Mouse (Mus musculus): Measurements from ENCODE around the gene Zkscan5. TPM values are rescaled to one million over a fixed set of nuclear protein-coding genes. Genes with fewer than 3 reads are reported as not detected.

Gene Zkscan5
- polyA plus RNA-seq, 1 experiment, result 20.3 TPM

DNA sequence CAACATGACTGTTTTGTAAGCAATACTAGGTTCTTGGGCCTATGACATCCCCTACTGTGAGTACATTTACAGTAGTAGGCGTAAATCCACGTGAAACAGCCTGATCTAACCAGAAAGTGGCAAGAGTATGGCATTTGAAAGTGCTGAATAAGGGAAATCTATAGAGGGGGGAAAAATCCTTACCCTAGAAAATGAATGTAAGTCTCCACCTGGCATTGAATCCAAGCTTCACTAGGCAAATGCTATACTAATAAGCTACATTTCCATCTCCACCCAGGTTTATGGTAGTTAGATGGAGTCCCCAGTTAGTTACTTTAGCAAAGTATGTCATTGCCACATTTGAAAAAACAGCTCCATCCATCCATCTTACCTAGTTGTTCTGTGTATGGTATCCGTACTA lies 45.2 kb downstream of the Zkscan5 start:
- no peak overlapping the region for H3K4me3 ChIP-seq (ENCODE audit: low read depth, low read length)
- no peak overlapping the region for H3K27ac ChIP-seq (ENCODE audit: insufficient read depth, low read length)
- peaks cover 5% of the 10 kb centered on the region for H3K9me3 ChIP-seq (replicated peaks; ENCODE audit: control insufficient read depth, insufficient read depth, low read length, poor library complexity, severe bottlenecking)
- H3K4me1 ChIP-seq (ENCODE audit: control insufficient read depth, insufficient read depth, low read length), result no peaks in the 10 kb centered on the region
- peaks cover 41% of the 10 kb centered on the region for H3K36me3 ChIP-seq (ENCODE audit: control insufficient read depth, insufficient read depth, low read length, poor library complexity, severe bottlenecking)
- H3K9ac ChIP-seq (ENCODE audit: low read depth, poor library complexity, severe bottlenecking), result no peak overlapping the region
- no peaks in the 10 kb centered on the region for H3K27me3 ChIP-seq (ENCODE audit: control insufficient read depth, insufficient read depth, low read length, poor library complexity, severe bottlenecking)
- TF ChIP-seq CTCF (IDR thresholded peaks at IDR 0.05; ENCODE audit: low read depth, low read length) (no peak), EP300 (IDR thresholded peaks at IDR 0.05; ENCODE audit: insufficient read depth, low read depth, low read length) (no peak), POLR2A (IDR thresholded peaks at IDR 0.05; ENCODE audit: insufficient read depth, low read length) (no peak)

Other genes starting within 250 kb of the Zkscan5 start
- 18.4 and 19.7 TPM in 2 replicates for gene Smurf1, start 238.7 kb upstream of the Zkscan5 start, polyA plus RNA-seq (2011; ENCODE audit: insufficient read depth, insufficient read length, low read depth, missing spikeins)
- not detected in 2 replicates for gene Gm4871, start 171.8 kb upstream of the Zkscan5 start, polyA plus RNA-seq (2011; ENCODE audit: insufficient read depth, insufficient read length, low read depth, missing spikeins)
- gene 1700018F24Rik, start 161.6 kb upstream of the Zkscan5 start, polyA plus RNA-seq (2011; ENCODE audit: insufficient read depth, insufficient read length, low read depth, missing spikeins), result not detected in 2 replicates
- 110 and 123 TPM in 2 replicates for gene Arpc1a, start 120.7 kb upstream of the Zkscan5 start, polyA plus RNA-seq (2011; ENCODE audit: insufficient read depth, insufficient read length, low read depth, missing spikeins)
- gene Kpna7, start 120.5 kb upstream of the Zkscan5 start, polyA plus RNA-seq (2011; ENCODE audit: insufficient read depth, insufficient read length, low read depth, missing spikeins), result not detected in 2 replicates
- gene Arpc1b, start 90.3 kb upstream of the Zkscan5 start, polyA plus RNA-seq (2011; ENCODE audit: insufficient read depth, insufficient read length, low read depth, missing spikeins), result 92.3 and 108 TPM in 2 replicates
- 229 and 237 TPM in 2 replicates for gene Pdap1, start 64.3 kb upstream of the Zkscan5 start, polyA plus RNA-seq (2011; ENCODE audit: insufficient read depth, insufficient read length, low read depth, missing spikeins)
- 104 and 112 TPM in 2 replicates for gene Bud31, start 64.2 kb upstream of the Zkscan5 start, polyA plus RNA-seq (2011; ENCODE audit: insufficient read depth, insufficient read length, low read depth, missing spikeins)
- 14.1 and 17.1 TPM in 2 replicates for gene Ptcd1, start 37.5 kb upstream of the Zkscan5 start, polyA plus RNA-seq (2011; ENCODE audit: insufficient read depth, insufficient read length, low read depth, missing spikeins)
- 47.9 and 49.6 TPM in 2 replicates for gene Cpsf4, start 37.3 kb upstream of the Zkscan5 start, polyA plus RNA-seq (2011; ENCODE audit: insufficient read depth, insufficient read length, low read depth, missing spikeins)
- 300 and 316 TPM in 2 replicates for gene Atp5j2, start 12.5 kb upstream of the Zkscan5 start, polyA plus RNA-seq (2011; ENCODE audit: insufficient read depth, insufficient read length, low read depth, missing spikeins)
- 3.9 and 6.0 TPM in 2 replicates for gene Zkscan14, start 2.7 kb upstream of the Zkscan5 start, polyA plus RNA-seq (2011; ENCODE audit: insufficient read depth, insufficient read length, low read depth, missing spikeins)
- 72.0 and 79.3 TPM in 2 replicates for gene Zfp655, start 27.2 kb downstream of the Zkscan5 start, polyA plus RNA-seq (2011; ENCODE audit: insufficient read depth, insufficient read length, low read depth, missing spikeins)
- gene Zscan25, start 75.9 kb downstream of the Zkscan5 start, polyA plus RNA-seq (2011; ENCODE audit: insufficient read depth, insufficient read length, low read depth, missing spikeins), result 7.7 and 13.5 TPM in 2 replicates
- gene Cyp3a57, start 140.7 kb downstream of the Zkscan5 start, polyA plus RNA-seq (2011; ENCODE audit: insufficient read depth, insufficient read length, low read depth, missing spikeins), result not detected in 2 replicates

Measured in ES-Bruce4 (cell line).